In genomic region chr1:62747421-62748111, GRCm38 (mm10) we compare ENCODE assay signal across 14 mouse cellular contexts. TPM values are rescaled to one million over a fixed set of nuclear protein-coding genes. Genes with fewer than 3 reads are reported as not detected.
DNase-seq lines count a peak whose midpoint lies in the region; ATAC-seq and TF ChIP-seq lines count a peak whose summit lies in the region.
"Had no signal": no experiment of that assay in that cellular context is flagged by ENCODE, and none has a peak within 500 bp of the region (broad histone marks: within the 10 kb centered on the region; RNA-seq: fewer than 3 reads in every experiment).

No protein-coding gene starts in this region.

- peak; percentile 37 to 65 for DNase-seq in adrenal gland, adult (ENCODE audit: inconsistent age in 2 of 2, low spot score in 1 of 2)
- no peak for DNase-seq in adrenal gland, adult 18-20 months (ENCODE audit: low spot score in 2 of 2)
- DNase-seq in heart, adult 18-20 months = peak; percentile 63 to 78
- peak; percentile 39 for DNase-seq in lung, embryonic 14.5 days
- no peak for DNase-seq in lung, adult 18-20 months
- DNase-seq in skeletal muscle tissue, adult 2 months (ENCODE audit: low read depth, low spot score) = peak; percentile 70
- no peak for DNase-seq in yolk sac, embryonic 10.5 days (ENCODE audit: low spot score)
- DNase-seq: cerebellum, postnatal 25 days; left cerebral cortex, postnatal 4 days had no signal

- no peak overlapping the region for H3K4me3 ChIP-seq in heart, embryonic 11.5 days (ENCODE audit: low read depth, low read length)
- H3K4me3 ChIP-seq in lung, embryonic 14.5 days (ENCODE audit: low read depth, low read length) = no peak overlapping the region
- H3K4me3 ChIP-seq: liver, embryonic 15.5 days; neural tube, embryonic 15.5 days had no signal

- no peak overlapping the region for H3K27ac ChIP-seq in heart, embryonic 11.5 days (ENCODE audit: low read depth, low read length)
- no peak overlapping the region for H3K27ac ChIP-seq in lung, embryonic 14.5 days (ENCODE audit: low read depth)
- H3K27ac ChIP-seq: hindbrain, postnatal 0 days; liver, embryonic 15.5 days; neural tube, embryonic 15.5 days had no signal

- WGBS in heart, embryonic 11.5 days (ENCODE audit: insufficient replicate concordance) = 45% methylated on average over 10 of the region's 10 CpGs
- 39% methylated on average over 10 of the region's 10 CpGs for WGBS in lung, embryonic 14.5 days

- H3K27me3 ChIP-seq in heart, embryonic 11.5 days (ENCODE audit: control insufficient read depth, insufficient read depth, low read length) = no peaks in the 10 kb centered on the region
- no peaks in the 10 kb centered on the region for H3K27me3 ChIP-seq in lung, embryonic 14.5 days (ENCODE audit: insufficient read depth, low read length)
- H3K27me3 ChIP-seq: liver, embryonic 15.5 days; neural tube, embryonic 15.5 days had no signal

- H3K9ac ChIP-seq in heart, embryonic 11.5 days (ENCODE audit: low read depth, low read length) = no peak overlapping the region
- H3K9ac ChIP-seq in lung, embryonic 14.5 days = no peak overlapping the region
- H3K9ac ChIP-seq: liver, embryonic 15.5 days; neural tube, embryonic 15.5 days had no signal

- H3K4me1 ChIP-seq in heart, embryonic 11.5 days (ENCODE audit: control insufficient read depth, insufficient read depth, low read length) = peaks cover 18% of the 10 kb centered on the region
- peaks cover 12% of the 10 kb centered on the region for H3K4me1 ChIP-seq in lung, embryonic 14.5 days (ENCODE audit: insufficient read depth)
- H3K4me1 ChIP-seq: liver, embryonic 15.5 days had no signal

- no peak for TF ChIP-seq CTCF in lung, embryonic 14.5 days (IDR thresholded peaks at IDR 0.05; ENCODE audit: low read depth)

- H3K9me3 ChIP-seq in heart, embryonic 11.5 days (replicated peaks; ENCODE audit: control insufficient read depth, low read length) = no peaks in the 10 kb centered on the region
- no peaks in the 10 kb centered on the region for H3K9me3 ChIP-seq in lung, embryonic 14.5 days (ENCODE audit: low read depth, low read length)
- H3K9me3 ChIP-seq: liver, embryonic 15.5 days; neural tube, embryonic 15.5 days had no signal

- ATAC-seq in heart, embryonic 11.5 days (replicated peaks; ENCODE audit: insufficient number of reproducible peaks, low FRiP score, low TSS enrichment) = no peak
- no peak for ATAC-seq in lung, embryonic 14.5 days (ENCODE audit: insufficient read depth)
- ATAC-seq: forebrain, embryonic 16.5 days; hindbrain, postnatal 0 days had no signal

- peaks cover 3% of the 10 kb centered on the region; the same call in 1 of the 2 replicates for H3K36me3 ChIP-seq in heart, embryonic 11.5 days (ENCODE audit: control insufficient read depth, insufficient read depth, low read length)
- H3K36me3 ChIP-seq in lung, embryonic 14.5 days (ENCODE audit: insufficient read depth) = no peaks in the 10 kb centered on the region
- H3K36me3 ChIP-seq: liver, embryonic 15.5 days had no signal

- H3K4me2 ChIP-seq in heart, embryonic 11.5 days = no peak overlapping the region
- H3K4me2 ChIP-seq in lung, embryonic 14.5 days = no peak overlapping the region
- H3K4me2 ChIP-seq: liver, embryonic 15.5 days; neural tube, embryonic 15.5 days had no signal

RNA-seq across cellular contexts. Expression of gene Nrp2, which starts 44.5 kb away (rescaled TPM):
- 10 to 100 TPM; 27.9 to 41.1 TPM for total RNA-seq in adrenal gland, adult 18-20 months (2021)
- 10 to 100 TPM; 20.2 to 30.1 TPM for total RNA-seq in heart, adult 18-20 months (2021)
- polyA plus RNA-seq in heart, embryonic 11.5 days (2014; fragmentation: Nextera tagmentation; extraction: Ambion mirVana) = 5.5 and 5.8 TPM in 2 replicates
- 9.9 and 10.8 TPM in 2 replicates for polyA plus RNA-seq in lung, embryonic 14.5 days (2014; fragmentation: Nextera tagmentation; extraction: Ambion mirVana)

Comparison
In these comparisons a context has a peak if more than half of its experiments do, and no peak if none do; other contexts are left out.
1. DNase-seq: peak in adrenal gland, adult (2 of 2), heart, adult 18-20 months (2 of 2), lung, embryonic 14.5 days (single experiment) and skeletal muscle tissue, adult 2 months (single experiment); none in adrenal gland, adult 18-20 months (0 of 2), lung, adult 18-20 months (0 of 2) and yolk sac, embryonic 10.5 days (single experiment).